Mouse (Mus musculus): ENCODE results near the gene Prdm16.

DNA sequence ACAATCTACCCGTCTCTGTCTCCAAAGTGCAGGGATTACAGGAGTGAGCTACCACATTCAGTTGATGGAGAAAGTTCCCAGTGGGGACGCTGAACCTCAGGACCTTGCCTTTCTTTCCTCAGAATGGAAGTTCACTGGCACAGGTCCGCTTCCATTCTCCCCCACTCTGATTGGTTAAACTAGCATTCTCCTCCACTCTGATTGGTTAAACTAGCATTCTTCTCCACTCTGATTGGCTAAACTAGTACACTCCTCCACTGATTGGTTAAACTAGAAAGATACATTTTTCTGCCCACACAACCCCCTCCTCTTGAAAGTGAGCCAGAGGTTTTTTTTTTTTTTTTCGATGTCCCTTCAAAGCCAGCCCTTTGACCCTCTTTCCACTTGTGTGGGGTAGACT lies 97.9 kb downstream of the Prdm16 start:
- TF ChIP-seq CTCF (IDR thresholded peaks at IDR 0.05; ENCODE audit: borderline replicate concordance, insufficient read depth, low read depth, low read length) (no peak), POLR2A (IDR thresholded peaks at IDR 0.05; ENCODE audit: borderline replicate concordance, insufficient read depth, low read length) (no peak)

All from cerebellum, adult 2 months (tissue).